18 mouse cellular contexts compared by ENCODE assay signal in genomic region chr6:134500381-134501162, GRCm38 (mm10).
DNase-seq lines count a peak whose midpoint lies in the region; ATAC-seq and TF ChIP-seq lines count a peak whose summit lies in the region.
"Had no signal": no experiment of that assay in that cellular context is flagged by ENCODE, and none has a peak within 500 bp of the region (broad histone marks: within the 10 kb centered on the region; RNA-seq: fewer than 3 reads in every experiment).

No protein-coding gene starts in this region.

- peak; percentile 88 for ATAC-seq in hindbrain, embryonic 13.5 days (ENCODE audit: low FRiP score)
- ATAC-seq in midbrain, postnatal 0 days (ENCODE audit: low FRiP score) = peak; percentile 88
- ATAC-seq in heart, embryonic 12.5 days (ENCODE audit: insufficient number of reproducible peaks, low FRiP score) = no peak

- H3K4me3 ChIP-seq in hindbrain, embryonic 13.5 days = no peak overlapping the region
- no peak overlapping the region for H3K4me3 ChIP-seq in midbrain, postnatal 0 days (ENCODE audit: low read depth, low read length)
- H3K4me3 ChIP-seq in heart, embryonic 12.5 days = no peak overlapping the region
- H3K4me3 ChIP-seq: lung, embryonic 15.5 days; megakaryocyte, embryonic 14.5 days; stomach, embryonic 15.5 days had no signal

- no peak for TF ChIP-seq CTCF in midbrain, postnatal 0 days (IDR thresholded peaks at IDR 0.05)

- peaks cover 22% of the 10 kb centered on the region for H3K4me1 ChIP-seq in hindbrain, embryonic 13.5 days (replicated peaks)
- 0 out of 2 replicates have a peak, but pooled peaks cover 4% of the 10 kb centered on the region for H3K4me1 ChIP-seq in midbrain, postnatal 0 days (ENCODE audit: insufficient read depth, low read length)
- H3K4me1 ChIP-seq in heart, embryonic 12.5 days (replicated peaks) = peaks cover 40% of the 10 kb centered on the region

- H3K9me3 ChIP-seq in hindbrain, embryonic 13.5 days = no peaks in the 10 kb centered on the region
- H3K9me3 ChIP-seq in midbrain, postnatal 0 days (ENCODE audit: low read length) = no peaks in the 10 kb centered on the region
- no peaks in the 10 kb centered on the region for H3K9me3 ChIP-seq in heart, embryonic 12.5 days (replicated peaks)
- H3K9me3 ChIP-seq: lung, embryonic 15.5 days; megakaryocyte, embryonic 14.5 days; stomach, embryonic 15.5 days had no signal

- H3K9ac ChIP-seq in hindbrain, embryonic 13.5 days = no peak overlapping the region
- H3K9ac ChIP-seq in midbrain, postnatal 0 days (replicated peaks; ENCODE audit: low read length, poor library complexity, severe bottlenecking) = no peak overlapping the region
- H3K9ac ChIP-seq in heart, embryonic 12.5 days = no peak overlapping the region
- H3K9ac ChIP-seq: lung, embryonic 15.5 days; stomach, embryonic 15.5 days had no signal

- peak overlapping the region; percentile 66 for H3K27ac ChIP-seq in hindbrain, embryonic 13.5 days
- 0 out of 2 replicates have a peak overlapping the region, but pooled peaks have one; percentile 7 for H3K27ac ChIP-seq in midbrain, postnatal 0 days (ENCODE audit: low read depth, low read length)
- H3K27ac ChIP-seq in heart, embryonic 12.5 days (ENCODE audit: poor library complexity, severe bottlenecking) = no peak overlapping the region
- H3K27ac ChIP-seq: lung, embryonic 15.5 days had no signal

- no peaks in the 10 kb centered on the region for H3K27me3 ChIP-seq in hindbrain, embryonic 13.5 days
- no peaks in the 10 kb centered on the region for H3K27me3 ChIP-seq in midbrain, postnatal 0 days (ENCODE audit: insufficient read depth, low read length)
- no peaks in the 10 kb centered on the region for H3K27me3 ChIP-seq in heart, embryonic 12.5 days (replicated peaks)
- H3K27me3 ChIP-seq: lung, embryonic 15.5 days; megakaryocyte, embryonic 14.5 days; stomach, embryonic 15.5 days had no signal

- H3K4me2 ChIP-seq in hindbrain, embryonic 13.5 days = no peak overlapping the region
- no peak overlapping the region for H3K4me2 ChIP-seq in midbrain, postnatal 0 days (ENCODE audit: low read depth, low read length, poor library complexity, severe bottlenecking)
- H3K4me2 ChIP-seq in heart, embryonic 12.5 days = no peak overlapping the region
- H3K4me2 ChIP-seq: lung, embryonic 15.5 days; stomach, embryonic 15.5 days had no signal

- peaks cover 12% of the 10 kb centered on the region for H3K36me3 ChIP-seq in hindbrain, embryonic 13.5 days
- H3K36me3 ChIP-seq in midbrain, postnatal 0 days (ENCODE audit: insufficient read depth, low read length) = peaks cover 4% of the 10 kb centered on the region; the same call in 1 of the 2 replicates
- H3K36me3 ChIP-seq in heart, embryonic 12.5 days = peaks cover 23% of the 10 kb centered on the region

- peak; percentile 41 for DNase-seq in embryo, embryonic 11 days
- no peak for DNase-seq in embryo, embryonic 10.5 days (ENCODE audit: low spot score)
- peak; percentile 58 for DNase-seq in brain, adult 2 months (ENCODE audit: low read depth, low spot score)
- peak; percentile 63 for DNase-seq in midbrain, postnatal 0 days (ENCODE audit: low spot score)
- DNase-seq in adrenal gland, postnatal 14 days = no peak
- DNase-seq in left cerebral cortex, adult 18-20 months (ENCODE audit: low spot score in 2 of 2) = no peak
- DNase-seq: adrenal gland, postnatal 10 days; cerebellum, adult 11 months; gastrocnemius, postnatal 36 days; kidney, adult 18-20 months; kidney, postnatal 4 days; right cerebral cortex, postnatal 4 days; thymus, postnatal 36 days had no signal

- WGBS in hindbrain, embryonic 13.5 days = 51% methylated on average over 10 of the region's 10 CpGs
- 36% methylated on average over 10 of the region's 10 CpGs for WGBS in midbrain, postnatal 0 days
- 49% methylated on average over 10 of the region's 10 CpGs for WGBS in heart, embryonic 12.5 days

Comparison
In these comparisons a context has a peak if more than half of its experiments do, and no peak if none do; other contexts are left out.
1. DNase-seq: peak in embryo, embryonic 11 days (single experiment), brain, adult 2 months (single experiment) and midbrain, postnatal 0 days (single experiment); none in embryo, embryonic 10.5 days (single experiment), adrenal gland, postnatal 14 days (single experiment) and left cerebral cortex, adult 18-20 months (0 of 2).